Mouse (Mus musculus): ENCODE measurements around the gene Gabpa. TPM values are rescaled to one million over a fixed set of nuclear protein-coding genes. Genes with fewer than 3 reads are reported as not detected.

Gene Gabpa
- polyA plus RNA-seq, 2 experiments = 11.2 to 15.5 TPM

DNA sequence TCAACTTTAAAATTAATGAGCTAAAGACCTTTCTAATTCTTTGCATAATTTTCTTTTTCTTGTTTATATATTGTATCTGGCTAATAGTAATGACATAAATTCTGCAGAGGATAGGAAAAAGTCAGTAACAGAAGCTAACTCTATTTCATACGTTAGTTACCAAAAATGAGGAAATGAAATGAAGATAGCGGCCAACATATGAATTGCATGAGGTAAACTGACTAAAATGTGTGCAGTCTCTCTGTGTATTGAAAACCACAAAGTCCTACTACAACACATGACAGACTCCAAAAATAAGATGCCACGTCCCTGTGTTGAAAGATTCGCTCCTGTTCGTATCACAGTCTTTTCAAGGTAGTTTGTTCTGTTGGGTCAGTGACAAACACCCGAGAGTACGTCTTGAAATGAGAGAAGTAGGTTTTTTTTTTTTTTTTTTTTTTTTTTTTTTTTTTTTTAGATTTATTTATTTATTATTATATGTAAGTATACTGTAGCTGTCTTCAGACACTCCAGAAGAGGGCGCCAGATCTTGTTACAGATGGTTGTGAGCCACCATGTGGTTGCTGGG lies 47.1 kb downstream of the Gabpa start:
- Histone ChIP-seq H3K9ac (replicated peaks) (no peak overlapping the region), H3K36me3 (replicated peaks; ENCODE audit: control insufficient read depth, insufficient read depth, low read depth) (no peaks in the 10 kb centered on the region), H3K4me3 (ENCODE audit: insufficient read depth in 1 of 2, low read depth in 2 of 2, low read length in 2 of 2) (no peak overlapping the region), H3K27me3 (ENCODE audit: control insufficient read depth, insufficient read depth, low read length) (no peaks in the 10 kb centered on the region), H3K4me1 (replicated peaks; ENCODE audit: control insufficient read depth in 2 of 2, insufficient read depth in 2 of 2, low read length in 1 of 2) (no peaks in the 10 kb centered on the region), H3K4me2 (ENCODE audit: low read depth) (no peak overlapping the region), H3K9me3 (ENCODE audit: control insufficient read depth, low read length) (no peaks in the 10 kb centered on the region), H3K27ac (no peak overlapping the region)
- DNase-seq (ENCODE audit: low read depth in 3 of 3, low spot score in 3 of 3) = no peak
- ATAC-seq (ENCODE audit: insufficient read depth) = no peak
- TF ChIP-seq CTCF (IDR thresholded peaks at IDR 0.05; ENCODE audit: low read depth) (no peak), EP300 (IDR thresholded peaks at IDR 0.05; ENCODE audit: low read depth) (no peak)
- WGBS (ENCODE audit: insufficient replicate concordance) = 57% methylated on average over 8 of the region's 8 CpGs

GRCm38 (mm10) chr16:84884572-84884971 lies 49.8 kb downstream of the Gabpa start:
- WGBS (ENCODE audit: insufficient replicate concordance) = 73% methylated on average over 8 of the region's 8 CpGs
- Histone ChIP-seq H3K36me3 (replicated peaks; ENCODE audit: control insufficient read depth, insufficient read depth, low read depth) (no peaks in the 10 kb centered on the region), H3K4me3 (ENCODE audit: insufficient read depth in 1 of 2, low read depth in 2 of 2, low read length in 2 of 2) (no peak overlapping the region), H3K27ac (no peak overlapping the region), H3K27me3 (ENCODE audit: control insufficient read depth, insufficient read depth, low read length) (no peaks in the 10 kb centered on the region), H3K9me3 (ENCODE audit: control insufficient read depth, low read length) (no peaks in the 10 kb centered on the region), H3K9ac (replicated peaks) (no peak overlapping the region), H3K4me2 (ENCODE audit: low read depth) (no peak overlapping the region), H3K4me1 (replicated peaks; ENCODE audit: control insufficient read depth in 2 of 2, insufficient read depth in 2 of 2, low read length in 1 of 2) (no peaks in the 10 kb centered on the region)
- TF ChIP-seq EP300 (IDR thresholded peaks at IDR 0.05; ENCODE audit: low read depth) (no peak), CTCF (IDR thresholded peaks at IDR 0.05; ENCODE audit: low read depth) (no peak)
- DNase-seq (ENCODE audit: low read depth in 3 of 3, low spot score in 3 of 3) = no peak
- no peak for ATAC-seq (ENCODE audit: insufficient read depth)

DNA sequence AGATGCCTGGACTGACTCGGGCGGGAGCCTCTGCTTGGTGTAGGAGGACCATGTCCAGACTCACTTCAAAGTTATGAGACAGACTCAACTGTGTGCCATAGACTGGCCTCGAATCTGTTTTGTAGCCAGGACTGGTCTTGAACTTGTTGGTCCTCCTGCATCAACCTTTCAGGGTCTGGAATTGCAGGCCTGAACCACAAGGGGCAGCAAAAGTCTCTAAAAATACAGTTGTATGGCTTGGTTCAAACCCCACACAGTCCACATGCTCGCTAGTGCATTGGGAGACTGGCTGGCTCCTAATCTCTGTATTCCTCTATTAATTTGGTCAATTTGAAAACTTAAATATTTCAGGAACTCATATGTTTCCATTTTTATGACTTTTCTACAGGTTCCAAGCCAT lies 68.3 kb downstream of the Gabpa start:
- DNase-seq (ENCODE audit: low read depth in 3 of 3, low spot score in 3 of 3) (no peak), ATAC-seq (ENCODE audit: insufficient read depth) (no peak)
- no peak overlapping the region for H3K27ac ChIP-seq
- no peaks in the 10 kb centered on the region for H3K9me3 ChIP-seq (ENCODE audit: control insufficient read depth, low read length)
- H3K4me1 ChIP-seq (replicated peaks; ENCODE audit: control insufficient read depth in 2 of 2, insufficient read depth in 2 of 2, low read length in 1 of 2) = no peaks in the 10 kb centered on the region
- no peak overlapping the region for H3K4me2 ChIP-seq (ENCODE audit: low read depth)
- WGBS (ENCODE audit: insufficient replicate concordance) = 50% methylated on average over 4 of the region's 4 CpGs
- no peak overlapping the region for H3K4me3 ChIP-seq (ENCODE audit: insufficient read depth in 1 of 2, low read depth in 2 of 2, low read length in 2 of 2)
- H3K9ac ChIP-seq (replicated peaks) = no peak overlapping the region
- no peaks in the 10 kb centered on the region for H3K36me3 ChIP-seq (replicated peaks; ENCODE audit: control insufficient read depth, insufficient read depth, low read depth)
- H3K27me3 ChIP-seq (ENCODE audit: control insufficient read depth, insufficient read depth, low read length) = no peaks in the 10 kb centered on the region
- TF ChIP-seq EP300 (IDR thresholded peaks at IDR 0.05; ENCODE audit: low read depth) (no peak), CTCF (IDR thresholded peaks at IDR 0.05; ENCODE audit: low read depth) (no peak)

DNA sequence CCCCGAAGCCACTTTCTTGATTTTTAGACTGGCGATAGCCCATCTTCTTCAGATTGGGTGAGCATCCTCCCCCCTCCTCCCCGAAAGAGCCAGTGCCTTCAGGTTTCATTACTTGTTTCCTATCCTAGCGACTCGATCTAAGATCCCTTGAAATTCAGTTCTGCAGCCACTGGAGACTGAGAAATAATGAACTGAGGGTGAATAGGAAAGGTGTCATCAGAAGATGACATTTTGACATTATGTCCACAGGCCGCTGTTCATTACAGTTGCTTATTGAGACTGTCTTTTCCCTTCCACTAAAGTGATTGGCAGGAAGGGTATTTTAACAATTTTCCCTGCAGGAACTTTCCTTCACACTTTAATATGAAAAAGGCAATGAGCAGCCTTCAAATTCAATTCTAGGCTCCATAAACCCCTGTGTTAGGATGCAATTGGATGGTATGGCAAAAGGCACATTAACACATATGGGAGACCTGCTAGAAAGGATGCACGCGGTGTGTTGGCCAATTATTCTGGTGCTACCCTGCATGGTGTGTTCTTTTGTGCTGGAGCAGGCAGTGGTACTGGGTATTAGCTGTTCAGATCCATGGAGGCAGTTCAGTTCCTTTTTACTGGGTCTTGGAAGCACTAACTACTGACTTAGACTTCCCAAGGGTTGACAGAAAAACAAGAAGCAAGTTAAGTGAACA lies 76.9 kb downstream of the Gabpa start:
- ATAC-seq (ENCODE audit: insufficient read depth) (no peak), DNase-seq (ENCODE audit: low read depth in 3 of 3, low spot score in 3 of 3) (no peak)
- H3K27ac ChIP-seq = no peak overlapping the region
- TF ChIP-seq CTCF (IDR thresholded peaks at IDR 0.05; ENCODE audit: low read depth) = no peak
- TF ChIP-seq EP300 (IDR thresholded peaks at IDR 0.05; ENCODE audit: low read depth) = no peak
- WGBS (ENCODE audit: insufficient replicate concordance) = 70% methylated on average over 8 of the region's 8 CpGs
- H3K4me1 ChIP-seq (replicated peaks; ENCODE audit: control insufficient read depth in 2 of 2, insufficient read depth in 2 of 2, low read length in 1 of 2) = no peaks in the 10 kb centered on the region
- H3K9me3 ChIP-seq (ENCODE audit: control insufficient read depth, low read length) = no peaks in the 10 kb centered on the region
- H3K27me3 ChIP-seq (ENCODE audit: control insufficient read depth, insufficient read depth, low read length) = no peaks in the 10 kb centered on the region
- H3K4me3 ChIP-seq (ENCODE audit: insufficient read depth in 1 of 2, low read depth in 2 of 2, low read length in 2 of 2) = no peak overlapping the region
- H3K9ac ChIP-seq (replicated peaks) = no peak overlapping the region
- H3K4me2 ChIP-seq (ENCODE audit: low read depth) = no peak overlapping the region
- H3K36me3 ChIP-seq (replicated peaks; ENCODE audit: control insufficient read depth, insufficient read depth, low read depth) = no peaks in the 10 kb centered on the region

Other genes with a start within 250 kb of the Gabpa start
- gene Mrpl39, start 99.2 kb upstream of the Gabpa start, polyA plus RNA-seq (2012; rRNA removed) = 9.2 and 19.5 TPM in 2 replicates
- 26.3 and 28.1 TPM in 2 replicates for gene Mrpl39, start 99.2 kb upstream of the Gabpa start, polyA plus RNA-seq (2014; fragmentation: Nextera tagmentation; extraction: Ambion mirVana)
- gene Jam2, start 60.8 kb upstream of the Gabpa start, polyA plus RNA-seq (2012; rRNA removed) = 0.62 and 0.87 TPM in 2 replicates
- 1.4 and 1.7 TPM in 2 replicates for gene Jam2, start 60.8 kb upstream of the Gabpa start, polyA plus RNA-seq (2014; fragmentation: Nextera tagmentation; extraction: Ambion mirVana)
- gene Atp5j, start 700 bp downstream of the Gabpa start, polyA plus RNA-seq (2012; rRNA removed) = 107 and 155 TPM in 2 replicates
- 586 and 628 TPM in 2 replicates for gene Atp5j, start 700 bp downstream of the Gabpa start, polyA plus RNA-seq (2014; fragmentation: Nextera tagmentation; extraction: Ambion mirVana)